Mouse (Mus musculus): ENCODE measurements around the gene Prl2a1.
"Not testable (repeated sequence)": the region's sequence is repeated elsewhere in the genome, so short reads cannot be mapped to it uniquely, and the experiment has no call there.

The Prl2a1 gene

GRCm38 (mm10) chr13:27801354-27801753 lies at the start of gene Prl2a1:
Gene Prl2a1 (plus strand): TSS chr13:27801654.
- DNase-seq (ENCODE audit: low read depth, low spot score): no peak

- DNase-seq (ENCODE audit: low read depth, low spot score): not testable (repeated sequence)
Measured at GRCm38 (mm10) chr13:27780704-27781103, 20.8 kb upstream of the Prl2a1 start, which contains the start of gene Prl7c1. Gene Prl7c1 (minus strand): TSS chr13:27780804.

GRCm38 (mm10) chr13:27799303-27799702 lies 2.2 kb upstream of the Prl2a1 start:
- DNase-seq (ENCODE audit: low read depth, low spot score): no peak

GRCm38 (mm10) chr13:27802765-27803164 lies 1.3 kb downstream of the Prl2a1 start:
- no peak for DNase-seq (ENCODE audit: low read depth, low spot score)

GRCm38 (mm10) chr13:27849042-27849441 lies 47.6 kb downstream of the Prl2a1 start, which contains the start of gene Prl2c1:
Gene Prl2c1 (plus strand): TSS chr13:27849342.
- DNase-seq (ENCODE audit: low read depth, low spot score): no peak
